Mouse (Mus musculus): ENCODE measurements around the gene Tbx5. TPM values are rescaled to one million over a fixed set of nuclear protein-coding genes. Genes with fewer than 3 reads are reported as not detected.

Tbx5 gene
- polyA plus RNA-seq, 1 experiment: not detected

DNA sequence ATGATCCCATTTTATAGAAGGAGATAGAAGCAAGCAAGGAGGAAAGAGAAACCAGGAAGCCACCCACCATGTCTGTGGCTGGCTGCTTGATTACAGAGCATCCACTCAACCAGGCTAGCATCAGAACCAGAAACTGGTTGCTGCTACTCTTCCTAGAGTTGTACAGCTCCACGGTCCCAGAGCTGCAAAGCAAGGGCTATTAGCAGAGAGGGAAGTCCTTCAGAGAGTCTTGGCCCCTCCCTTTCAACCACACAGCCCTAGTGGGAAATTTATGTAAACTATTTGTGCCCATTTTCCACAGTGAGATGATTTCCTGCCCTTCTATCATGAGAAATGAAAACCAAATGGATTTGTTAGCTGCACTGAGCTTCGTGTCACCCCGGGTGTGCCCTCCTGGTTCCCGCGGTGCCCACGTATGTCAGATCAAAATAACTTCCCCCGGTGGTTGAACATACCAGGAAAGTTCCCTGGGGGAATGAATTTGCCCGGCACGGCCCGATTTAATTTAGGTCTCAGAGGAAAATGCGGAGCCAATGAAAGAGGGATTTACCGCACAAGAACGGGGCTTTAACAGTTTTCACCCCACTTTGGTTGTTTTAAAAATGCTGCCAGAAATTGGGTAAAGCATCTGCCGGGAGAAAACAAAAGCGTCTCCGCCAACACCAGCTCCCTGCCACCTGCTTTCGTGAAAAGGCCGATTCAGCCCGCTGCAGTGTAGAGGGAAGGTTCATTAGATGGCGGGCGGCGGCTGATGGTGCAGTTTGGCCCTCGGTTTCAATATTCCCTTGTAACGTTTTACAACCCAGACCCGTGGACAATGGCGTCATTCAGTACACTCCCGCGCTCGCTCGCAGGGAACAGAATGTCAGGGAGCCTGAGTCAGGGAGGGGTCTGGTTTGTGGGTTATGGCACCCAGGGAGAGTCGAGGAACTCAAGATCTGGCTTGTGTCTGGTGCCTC lies 34.1 kb downstream of the Tbx5 start:
- TF ChIP-seq POLR2A (IDR thresholded peaks at IDR 0.05; ENCODE audit: low read depth, low read length): no peak
- no peak for TF ChIP-seq CTCF (IDR thresholded peaks at IDR 0.05; ENCODE audit: extremely low read depth, insufficient read depth, insufficient read length, insufficient replicate concordance)
- WGBS: 24% methylated on average over 31 of the region's 31 CpGs
- Histone ChIP-seq H3K27ac (ENCODE audit: insufficient read depth, low read length) (no peak overlapping the region), H3K27me3 (ENCODE audit: control insufficient read depth, insufficient read depth, low read length) (no peaks in the 10 kb centered on the region), H3K36me3 (ENCODE audit: control insufficient read depth, insufficient read depth, low read length) (no peaks in the 10 kb centered on the region), H3K4me1 (ENCODE audit: control insufficient read depth, insufficient read depth, insufficient read length) (no peaks in the 10 kb centered on the region), H3K4me3 (ENCODE audit: extremely low read depth, insufficient read depth, insufficient read length) (no peak overlapping the region)
- DNase-seq (ENCODE audit: low read depth in 1 of 2, low spot score in 2 of 2): no peak

DNA sequence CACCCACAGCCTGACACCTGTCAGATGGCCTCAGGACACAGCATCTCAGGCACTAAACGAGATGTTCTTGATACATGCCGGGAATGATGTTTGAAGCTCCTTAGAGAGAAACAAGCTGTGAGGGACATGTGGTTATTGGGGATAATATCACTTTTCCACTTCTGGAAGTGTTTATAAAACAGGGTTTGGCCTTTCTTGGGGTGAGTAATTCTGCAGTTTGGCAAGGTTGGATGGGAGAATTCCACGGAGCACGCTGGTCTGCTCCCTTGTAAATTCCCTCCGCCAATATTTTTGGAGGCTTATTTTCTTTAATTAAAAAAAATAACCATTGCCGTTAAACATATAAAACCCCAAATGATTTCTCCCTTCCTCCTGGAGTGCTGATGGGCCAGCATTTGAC lies 35.5 kb downstream of the Tbx5 start:
- Histone ChIP-seq H3K27ac (ENCODE audit: insufficient read depth, low read length) (no peak overlapping the region), H3K4me3 (ENCODE audit: extremely low read depth, insufficient read depth, insufficient read length) (no peak overlapping the region), H3K27me3 (ENCODE audit: control insufficient read depth, insufficient read depth, low read length) (no peaks in the 10 kb centered on the region), H3K36me3 (ENCODE audit: control insufficient read depth, insufficient read depth, low read length) (no peaks in the 10 kb centered on the region), H3K4me1 (ENCODE audit: control insufficient read depth, insufficient read depth, insufficient read length) (no peaks in the 10 kb centered on the region)
- no peak for TF ChIP-seq CTCF (IDR thresholded peaks at IDR 0.05; ENCODE audit: extremely low read depth, insufficient read depth, insufficient read length, insufficient replicate concordance)
- no peak for TF ChIP-seq POLR2A (IDR thresholded peaks at IDR 0.05; ENCODE audit: low read depth, low read length)
- DNase-seq (ENCODE audit: low read depth in 1 of 2, low spot score in 2 of 2): no peak
- 85% methylated on average over 6 of the region's 6 CpGs for WGBS

DNA sequence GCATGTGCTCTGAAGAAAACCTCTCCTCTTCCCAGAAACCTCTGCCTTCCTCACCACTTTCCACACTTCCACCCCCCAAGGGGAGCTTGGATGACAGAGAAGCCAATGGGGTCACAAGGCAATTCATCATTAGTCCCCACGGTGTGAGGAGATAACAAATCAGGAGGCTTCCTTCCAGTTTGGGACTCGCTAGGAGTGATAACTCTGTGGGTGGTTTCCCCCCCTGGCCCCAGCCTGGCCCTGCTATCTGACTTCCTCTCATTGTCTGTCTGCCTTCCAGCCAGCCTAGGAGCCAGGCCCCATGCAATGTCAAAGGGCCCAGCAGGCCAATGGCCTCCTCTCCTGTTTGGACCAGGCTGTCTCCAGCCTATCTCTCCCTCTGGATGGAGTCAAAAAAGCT lies 43.0 kb downstream of the Tbx5 start:
- DNase-seq (ENCODE audit: low read depth in 1 of 2, low spot score in 2 of 2): no peak

DNA sequence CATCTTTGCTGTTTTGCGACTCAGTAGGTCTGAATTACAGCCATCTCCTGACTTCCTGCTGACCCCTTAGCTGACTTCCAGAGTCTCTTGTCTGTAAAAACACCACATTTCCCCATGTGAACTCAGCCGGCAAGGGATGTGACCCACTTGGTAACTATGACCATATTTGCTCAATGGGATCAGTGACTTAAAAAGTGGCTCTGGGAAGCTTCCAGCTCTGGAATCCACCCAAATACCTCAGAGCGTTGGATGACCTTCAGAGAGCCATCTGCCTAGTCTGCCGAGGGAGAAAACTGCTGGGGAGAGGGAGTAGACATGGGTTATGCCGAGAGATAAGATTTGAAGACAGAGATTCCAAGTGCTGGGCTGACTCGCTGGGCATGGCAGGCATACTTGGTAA lies 44.7 kb downstream of the Tbx5 start:
- no peak overlapping the region for H3K4me3 ChIP-seq (ENCODE audit: extremely low read depth, insufficient read depth, insufficient read length)
- H3K4me1 ChIP-seq (ENCODE audit: control insufficient read depth, insufficient read depth, insufficient read length): no peaks in the 10 kb centered on the region
- no peaks in the 10 kb centered on the region for H3K36me3 ChIP-seq (ENCODE audit: control insufficient read depth, insufficient read depth, low read length)
- no peak for TF ChIP-seq POLR2A (IDR thresholded peaks at IDR 0.05; ENCODE audit: low read depth, low read length)
- no peak for TF ChIP-seq CTCF (IDR thresholded peaks at IDR 0.05; ENCODE audit: extremely low read depth, insufficient read depth, insufficient read length, insufficient replicate concordance)
- H3K27me3 ChIP-seq (ENCODE audit: control insufficient read depth, insufficient read depth, low read length): no peaks in the 10 kb centered on the region
- 79% methylated on average over 6 of the region's 6 CpGs for WGBS
- no peak for DNase-seq (ENCODE audit: low read depth in 1 of 2, low spot score in 2 of 2)
- no peak overlapping the region for H3K27ac ChIP-seq (ENCODE audit: insufficient read depth, low read length)

More for the DNA sequence above, 43.0 kb downstream of the Tbx5 start:
- no peaks in the 10 kb centered on the region for H3K36me3 ChIP-seq (ENCODE audit: control insufficient read depth, insufficient read depth, low read length)
- no peak overlapping the region for H3K27ac ChIP-seq (ENCODE audit: insufficient read depth, low read length)
- H3K4me3 ChIP-seq (ENCODE audit: extremely low read depth, insufficient read depth, insufficient read length): no peak overlapping the region
- 15% methylated on average over 2 of the region's 2 CpGs for WGBS
- no peaks in the 10 kb centered on the region for H3K27me3 ChIP-seq (ENCODE audit: control insufficient read depth, insufficient read depth, low read length)
- H3K4me1 ChIP-seq (ENCODE audit: control insufficient read depth, insufficient read depth, insufficient read length): no peaks in the 10 kb centered on the region
- no peak for TF ChIP-seq POLR2A (IDR thresholded peaks at IDR 0.05; ENCODE audit: low read depth, low read length)
- TF ChIP-seq CTCF (IDR thresholded peaks at IDR 0.05; ENCODE audit: extremely low read depth, insufficient read depth, insufficient read length, insufficient replicate concordance): no peak

DNA sequence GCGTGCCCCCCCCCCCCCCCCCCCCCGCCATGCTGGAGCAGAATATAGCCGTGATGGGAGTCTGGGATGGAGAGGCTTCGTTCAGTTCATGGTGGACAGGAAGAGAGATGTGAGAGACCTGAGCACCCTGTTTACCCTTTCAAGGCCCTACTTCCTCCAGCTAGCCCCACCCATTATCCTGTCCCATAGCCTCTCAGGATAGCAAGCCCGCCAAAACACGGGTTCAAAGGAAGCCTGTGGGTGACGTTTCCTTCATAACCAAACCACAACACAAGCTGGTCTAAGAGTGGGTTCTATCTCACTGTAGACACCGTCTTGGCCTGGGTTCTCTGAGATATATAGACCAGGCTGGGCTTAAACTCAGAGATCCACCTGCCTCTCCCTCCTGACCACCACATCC lies 53.1 kb downstream of the Tbx5 start:
- H3K36me3 ChIP-seq (ENCODE audit: control insufficient read depth, insufficient read depth, low read length): no peaks in the 10 kb centered on the region
- H3K4me3 ChIP-seq (ENCODE audit: extremely low read depth, insufficient read depth, insufficient read length): no peak overlapping the region
- 24% methylated on average over 8 of the region's 8 CpGs for WGBS
- H3K4me1 ChIP-seq (ENCODE audit: control insufficient read depth, insufficient read depth, insufficient read length): no peaks in the 10 kb centered on the region
- DNase-seq (ENCODE audit: low read depth in 1 of 2, low spot score in 2 of 2): no peak
- no peak for TF ChIP-seq CTCF (IDR thresholded peaks at IDR 0.05; ENCODE audit: extremely low read depth, insufficient read depth, insufficient read length, insufficient replicate concordance)
- TF ChIP-seq POLR2A (IDR thresholded peaks at IDR 0.05; ENCODE audit: low read depth, low read length): no peak
- H3K27ac ChIP-seq (ENCODE audit: insufficient read depth, low read length): no peak overlapping the region
- H3K27me3 ChIP-seq (ENCODE audit: control insufficient read depth, insufficient read depth, low read length): no peaks in the 10 kb centered on the region

DNA sequence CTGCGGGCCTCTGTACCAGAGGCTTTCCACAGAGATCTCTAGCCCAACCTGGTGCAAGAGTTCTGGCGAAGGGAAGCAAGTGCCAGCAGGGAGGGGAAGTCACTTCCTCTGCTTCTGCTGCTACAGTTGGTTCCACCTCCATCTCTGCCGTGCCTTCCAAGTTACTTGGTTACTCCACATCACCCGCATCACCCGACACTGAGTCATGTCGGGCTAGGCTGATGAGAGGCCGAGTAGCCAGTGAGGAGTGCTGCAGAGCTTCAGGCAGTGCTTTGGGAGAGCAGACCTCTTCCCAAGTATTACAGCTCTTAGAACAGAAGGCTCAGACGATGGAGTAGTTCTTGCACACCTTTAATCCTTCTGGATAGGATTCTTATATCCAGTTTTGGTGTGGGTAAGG lies 54.9 kb downstream of the Tbx5 start:
- TF ChIP-seq CTCF (IDR thresholded peaks at IDR 0.05; ENCODE audit: extremely low read depth, insufficient read depth, insufficient read length, insufficient replicate concordance) (no peak), POLR2A (IDR thresholded peaks at IDR 0.05; ENCODE audit: low read depth, low read length) (no peak)
- Histone ChIP-seq H3K4me1 (ENCODE audit: control insufficient read depth, insufficient read depth, insufficient read length) (no peaks in the 10 kb centered on the region), H3K27ac (ENCODE audit: insufficient read depth, low read length) (no peak overlapping the region), H3K36me3 (ENCODE audit: control insufficient read depth, insufficient read depth, low read length) (no peaks in the 10 kb centered on the region), H3K4me3 (ENCODE audit: extremely low read depth, insufficient read depth, insufficient read length) (no peak overlapping the region), H3K27me3 (ENCODE audit: control insufficient read depth, insufficient read depth, low read length) (no peaks in the 10 kb centered on the region)
- no peak for DNase-seq (ENCODE audit: low read depth in 1 of 2, low spot score in 2 of 2)
- WGBS: 47% methylated on average over 8 of the region's 8 CpGs

DNA sequence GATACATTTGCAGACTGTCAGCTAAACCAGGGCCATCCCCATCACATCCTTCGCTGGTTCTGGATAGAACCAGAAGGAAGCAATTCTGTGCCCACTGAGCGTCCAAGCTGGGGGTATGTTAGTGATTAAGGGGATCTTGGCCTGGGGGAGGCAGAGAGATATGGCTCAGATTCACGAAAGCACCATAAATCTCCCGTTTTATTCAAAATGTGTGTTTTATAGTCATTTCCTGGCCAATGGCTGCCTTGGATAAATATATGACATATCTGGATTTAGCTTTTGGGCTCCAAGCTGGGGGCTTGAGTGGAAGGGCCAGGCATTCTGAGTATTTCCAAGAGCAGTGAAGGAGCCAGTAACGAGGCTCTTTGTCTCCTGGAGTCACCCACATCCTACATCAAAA lies 59.5 kb downstream of the Tbx5 start:
- TF ChIP-seq POLR2A (IDR thresholded peaks at IDR 0.05; ENCODE audit: low read depth, low read length) (no peak), CTCF (IDR thresholded peaks at IDR 0.05; ENCODE audit: extremely low read depth, insufficient read depth, insufficient read length, insufficient replicate concordance) (no peak)
- no peaks in the 10 kb centered on the region for H3K4me1 ChIP-seq (ENCODE audit: control insufficient read depth, insufficient read depth, insufficient read length)
- no peak for DNase-seq (ENCODE audit: low read depth in 1 of 2, low spot score in 2 of 2)
- H3K27me3 ChIP-seq (ENCODE audit: control insufficient read depth, insufficient read depth, low read length): no peaks in the 10 kb centered on the region
- 79% methylated on average over 5 of the region's 5 CpGs for WGBS
- H3K4me3 ChIP-seq (ENCODE audit: extremely low read depth, insufficient read depth, insufficient read length): no peak overlapping the region
- no peak overlapping the region for H3K27ac ChIP-seq (ENCODE audit: insufficient read depth, low read length)
- H3K36me3 ChIP-seq (ENCODE audit: control insufficient read depth, insufficient read depth, low read length): no peaks in the 10 kb centered on the region

All from spleen, adult 2 months (tissue).